In the genomic region with DNA sequence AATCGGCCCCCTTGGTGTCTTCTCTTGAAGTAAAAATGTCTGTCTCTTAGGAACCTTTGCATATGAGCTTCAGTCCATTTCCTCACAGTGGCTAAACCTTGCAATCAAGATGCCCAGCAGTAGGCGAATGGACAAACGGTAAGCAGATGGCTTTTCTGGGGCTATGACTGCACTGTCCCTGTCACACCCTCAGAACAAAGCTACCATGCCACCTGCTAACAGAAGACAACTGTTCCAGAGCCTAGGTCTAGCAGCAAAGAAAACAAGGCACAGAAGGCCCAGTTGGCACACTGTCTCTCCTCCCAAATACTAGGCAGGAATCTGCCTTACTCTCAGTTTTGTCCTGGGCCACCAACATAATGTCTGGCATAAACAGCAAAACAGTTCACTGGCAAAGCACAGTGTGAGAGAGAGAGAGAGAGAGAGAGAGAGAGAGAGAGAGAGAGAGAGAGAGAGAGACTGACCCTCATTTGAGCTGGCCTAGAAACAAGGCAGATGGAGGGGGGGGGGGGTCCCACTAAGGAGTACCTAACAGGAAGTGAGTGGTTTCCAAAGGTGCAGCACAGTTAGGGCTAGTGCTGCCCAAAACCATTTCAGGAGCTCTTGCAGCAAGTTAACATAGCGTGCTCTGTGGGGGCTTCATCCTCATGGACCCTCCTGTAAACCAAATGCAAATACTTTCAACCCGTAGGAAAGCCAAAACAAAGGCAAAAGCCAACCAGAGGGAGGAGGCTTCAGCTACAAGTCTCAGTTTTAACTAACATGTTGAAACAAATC, we compare ENCODE assay signal across 13 mouse cellular contexts.
DNase-seq lines count a peak whose midpoint lies in the region; ATAC-seq and TF ChIP-seq lines count a peak whose summit lies in the region.
"Had no signal": no experiment of that assay in that cellular context is flagged by ENCODE, and none has a peak within 500 bp of the region (broad histone marks: within the 10 kb centered on the region; RNA-seq: fewer than 3 reads in every experiment).

No protein-coding gene starts in this region.

- H3K27me3 ChIP-seq in midbrain, postnatal 0 days (ENCODE audit: insufficient read depth, low read length), result no peaks in the 10 kb centered on the region
- no peaks in the 10 kb centered on the region for H3K27me3 ChIP-seq in midbrain, embryonic 16.5 days (ENCODE audit: control insufficient read depth, insufficient read depth, low read depth, low read length)
- no peaks in the 10 kb centered on the region for H3K27me3 ChIP-seq in hindbrain, embryonic 14.5 days (ENCODE audit: control insufficient read depth, insufficient read depth, low read length)
- H3K27me3 ChIP-seq in stomach, postnatal 0 days (ENCODE audit: control insufficient read depth, insufficient read depth, low read length), result no peaks in the 10 kb centered on the region
- H3K27me3 ChIP-seq in midbrain, embryonic 14.5 days (ENCODE audit: control insufficient read depth, insufficient read depth, low read length), result no peaks in the 10 kb centered on the region

- TF ChIP-seq EP300 in stomach, postnatal 0 days (optimal IDR thresholded peaks at IDR 0.05), result no peak

- no peak overlapping the region for H3K4me3 ChIP-seq in midbrain, postnatal 0 days (ENCODE audit: low read depth, low read length)
- H3K4me3 ChIP-seq in midbrain, embryonic 16.5 days (ENCODE audit: low read depth, low read length), result no peak overlapping the region
- no peak overlapping the region for H3K4me3 ChIP-seq in hindbrain, embryonic 14.5 days (replicated peaks; ENCODE audit: low read length)
- no peak overlapping the region for H3K4me3 ChIP-seq in stomach, postnatal 0 days (ENCODE audit: low read depth, low read length)
- H3K4me3 ChIP-seq in midbrain, embryonic 14.5 days (replicated peaks; ENCODE audit: low read depth, low read length), result no peak overlapping the region
- H3K4me3 ChIP-seq: gastrocnemius, adult 2 months had no signal

- ATAC-seq in midbrain, postnatal 0 days (ENCODE audit: low FRiP score), result peak; percentile 41; the same call in 1 of the 2 replicates
- ATAC-seq in midbrain, embryonic 16.5 days, result no peak
- peak; percentile 21; the same call in 1 of the 2 replicates for ATAC-seq in hindbrain, embryonic 14.5 days (ENCODE audit: low FRiP score)
- no peak for ATAC-seq in stomach, postnatal 0 days (ENCODE audit: low FRiP score, low TSS enrichment)
- ATAC-seq in megakaryocyte, adult 5-6 weeks (ENCODE audit: poor library complexity, severe bottlenecking), result no peak
- no peak for ATAC-seq in midbrain, embryonic 14.5 days (ENCODE audit: low FRiP score, low TSS enrichment)

- no peaks in the 10 kb centered on the region for H3K9me3 ChIP-seq in midbrain, postnatal 0 days (ENCODE audit: low read length)
- no peaks in the 10 kb centered on the region for H3K9me3 ChIP-seq in midbrain, embryonic 16.5 days (replicated peaks; ENCODE audit: control insufficient read depth, low read length, poor library complexity, severe bottlenecking)
- H3K9me3 ChIP-seq in hindbrain, embryonic 14.5 days (ENCODE audit: control insufficient read depth, low read length), result no peaks in the 10 kb centered on the region
- H3K9me3 ChIP-seq in stomach, postnatal 0 days (ENCODE audit: control insufficient read depth, low read length), result no peaks in the 10 kb centered on the region
- no peaks in the 10 kb centered on the region for H3K9me3 ChIP-seq in midbrain, embryonic 14.5 days (ENCODE audit: control insufficient read depth, low read length)

- TF ChIP-seq CTCF in midbrain, postnatal 0 days (IDR thresholded peaks at IDR 0.05), result no peak
- TF ChIP-seq CTCF in stomach, postnatal 0 days (IDR thresholded peaks at IDR 0.05; ENCODE audit: low read depth), result no peak

- no peaks in the 10 kb centered on the region for H3K36me3 ChIP-seq in midbrain, postnatal 0 days (ENCODE audit: insufficient read depth, low read length)
- no peaks in the 10 kb centered on the region for H3K36me3 ChIP-seq in midbrain, embryonic 16.5 days (ENCODE audit: control insufficient read depth, insufficient read depth, low read length)
- no peaks in the 10 kb centered on the region for H3K36me3 ChIP-seq in hindbrain, embryonic 14.5 days (replicated peaks; ENCODE audit: control insufficient read depth, insufficient read depth)
- H3K36me3 ChIP-seq in stomach, postnatal 0 days (ENCODE audit: control insufficient read depth, insufficient read depth, low read length), result no peaks in the 10 kb centered on the region
- H3K36me3 ChIP-seq in midbrain, embryonic 14.5 days (ENCODE audit: control insufficient read depth, insufficient read depth, low read length), result no peaks in the 10 kb centered on the region

- WGBS in midbrain, postnatal 0 days, result 67% methylated on average over 5 of the region's 5 CpGs
- WGBS in midbrain, embryonic 16.5 days, result 76% methylated on average over 5 of the region's 5 CpGs
- WGBS in hindbrain, embryonic 14.5 days, result 65% methylated on average over 5 of the region's 5 CpGs
- 74% methylated on average over 5 of the region's 5 CpGs for WGBS in stomach, postnatal 0 days
- WGBS in midbrain, embryonic 14.5 days, result 81% methylated on average over 5 of the region's 5 CpGs

- no peak overlapping the region for H3K4me2 ChIP-seq in midbrain, postnatal 0 days (ENCODE audit: low read depth, low read length, poor library complexity, severe bottlenecking)
- no peak overlapping the region for H3K4me2 ChIP-seq in midbrain, embryonic 16.5 days (ENCODE audit: low read length)
- no peak overlapping the region for H3K4me2 ChIP-seq in hindbrain, embryonic 14.5 days (replicated peaks)
- no peak overlapping the region for H3K4me2 ChIP-seq in stomach, postnatal 0 days (replicated peaks; ENCODE audit: low read depth)
- H3K4me2 ChIP-seq in midbrain, embryonic 14.5 days (ENCODE audit: low read length), result no peak overlapping the region

- H3K9ac ChIP-seq in midbrain, postnatal 0 days (replicated peaks; ENCODE audit: low read length, poor library complexity, severe bottlenecking), result no peak overlapping the region
- H3K9ac ChIP-seq in midbrain, embryonic 16.5 days (ENCODE audit: low read depth, low read length), result no peak overlapping the region
- no peak overlapping the region for H3K9ac ChIP-seq in hindbrain, embryonic 14.5 days
- no peak overlapping the region for H3K9ac ChIP-seq in stomach, postnatal 0 days (ENCODE audit: low read length)
- no peak overlapping the region for H3K9ac ChIP-seq in midbrain, embryonic 14.5 days (replicated peaks; ENCODE audit: low read length)

- H3K4me1 ChIP-seq in midbrain, postnatal 0 days (ENCODE audit: insufficient read depth, low read length), result no peaks in the 10 kb centered on the region
- no peaks in the 10 kb centered on the region for H3K4me1 ChIP-seq in midbrain, embryonic 16.5 days (ENCODE audit: control insufficient read depth, insufficient read depth, low read length)
- 0 out of 2 replicates have a peak, but pooled peaks cover 9% of the 10 kb centered on the region for H3K4me1 ChIP-seq in hindbrain, embryonic 14.5 days (replicated peaks; ENCODE audit: control insufficient read depth, insufficient read depth, low read length)
- no peaks in the 10 kb centered on the region for H3K4me1 ChIP-seq in stomach, postnatal 0 days (replicated peaks; ENCODE audit: control insufficient read depth, insufficient read depth)
- H3K4me1 ChIP-seq in midbrain, embryonic 14.5 days (ENCODE audit: control insufficient read depth, insufficient read depth, low read length), result no peaks in the 10 kb centered on the region

- H3K27ac ChIP-seq in midbrain, postnatal 0 days (ENCODE audit: low read depth, low read length), result no peak overlapping the region
- H3K27ac ChIP-seq in midbrain, embryonic 16.5 days (ENCODE audit: low read length), result no peak overlapping the region
- H3K27ac ChIP-seq in hindbrain, embryonic 14.5 days, result peak overlapping the region; percentile 59; the same call in 1 of the 2 replicates
- peak overlapping the region; percentile 45 for H3K27ac ChIP-seq in stomach, postnatal 0 days (replicated peaks)
- no peak overlapping the region for H3K27ac ChIP-seq in midbrain, embryonic 14.5 days (replicated peaks; ENCODE audit: low read depth, low read length)
- H3K27ac ChIP-seq: gastrocnemius, adult 2 months had no signal

- DNase-seq in midbrain, postnatal 0 days (ENCODE audit: low spot score), result peak; percentile 69
- peak; percentile 81 to 86 for DNase-seq in cerebellum, postnatal 25 days
- no peak for DNase-seq in hindbrain, embryonic 14.5 days (ENCODE audit: low spot score)
- no peak for DNase-seq in stomach, postnatal 0 days (ENCODE audit: low spot score)
- DNase-seq in midbrain, embryonic 14.5 days, result no peak
- no peak for DNase-seq in c-Kit-positive CD71-positive TER-119-positive erythroid progenitor cells, embryonic 14.5 days (ENCODE audit: low spot score)
- DNase-seq: gastrocnemius, adult 2 months; heart, postnatal 14 days; kidney, postnatal 10 days; lung, adult 18-20 months; right cerebral cortex, postnatal 25 days had no signal

Comparison
In these comparisons a context has a peak if more than half of its experiments do, and no peak if none do; other contexts are left out.
1. ATAC-seq: peak in midbrain, postnatal 0 days (single experiment) and hindbrain, embryonic 14.5 days (single experiment); none in midbrain, embryonic 16.5 days (single experiment), stomach, postnatal 0 days (single experiment), megakaryocyte, adult 5-6 weeks (single experiment) and midbrain, embryonic 14.5 days (single experiment).
2. DNase-seq: peak in midbrain, postnatal 0 days (single experiment) and cerebellum, postnatal 25 days (2 of 2); none in hindbrain, embryonic 14.5 days (single experiment), stomach, postnatal 0 days (single experiment), midbrain, embryonic 14.5 days (single experiment) and c-Kit-positive CD71-positive TER-119-positive erythroid progenitor cells, embryonic 14.5 days (single experiment).
3. H3K27ac ChIP-seq: peak in hindbrain, embryonic 14.5 days (single experiment) and stomach, postnatal 0 days (single experiment); none in midbrain, postnatal 0 days (single experiment), midbrain, embryonic 16.5 days (single experiment) and midbrain, embryonic 14.5 days (single experiment).